Mouse (Mus musculus) heart, postnatal 0 days (tissue): ENCODE results near the gene Fgb. TPM values are rescaled to one million over a fixed set of nuclear protein-coding genes. Genes with fewer than 3 reads are reported as not detected.

Experiments
- ATAC-seq: fragments of 200-750 bp; cut with Nextera tagmentation; 2 replicates; pipeline ENCODE4 v1.8.0; 2017; ENCODE audit warnings: low read depth, moderate number of reproducible peaks, moderate library complexity; ENCODE audit not compliant: insufficient read depth
- DNase-seq: peaks from one replicate; pipeline ENCODE4 v3.0.0-alpha.2; 2016; ENCODE audit warnings: low spot score
- H3K27ac ChIP-seq: fragments of 300-500 bp; sonication (generic); 2 replicates; pipeline ENCODE4 v1.5.1; 2014; ENCODE audit warnings: low read depth, mild to moderate bottlenecking
- H3K27me3 ChIP-seq: fragments of 300-500 bp; sonication (generic); 2 replicates; pipeline ENCODE4 v1.6.1; 2014; ENCODE audit warnings: low read length, mixed read lengths; ENCODE audit not compliant: control insufficient read depth, insufficient read depth
- H3K36me3 ChIP-seq: fragments of 300-500 bp; sonication (generic); replicated peaks from 2 replicates; pipeline ENCODE4 v1.6.1; 2014; ENCODE audit warnings: low read length, mixed read lengths; ENCODE audit not compliant: control insufficient read depth, insufficient read depth
- H3K4me1 ChIP-seq: fragments of 300-500 bp; sonication (generic); 2 replicates; pipeline ENCODE4 v1.6.1; 2014; ENCODE audit warnings: antibody characterized with exemption; ENCODE audit not compliant: control insufficient read depth, insufficient read depth
- H3K4me2 ChIP-seq: fragments of 300-500 bp; sonication (generic); 2 replicates; pipeline ENCODE4 v1.6.1; 2014; ENCODE audit warnings: low read depth, mild to moderate bottlenecking, low read length, moderate library complexity
- H3K4me3 ChIP-seq: fragments of 300-500 bp; sonication (generic); 2 replicates; pipeline ENCODE4 v1.5.1; 2014; ENCODE audit warnings: low read depth, low read length
- H3K9ac ChIP-seq: fragments of 300-500 bp; sonication (generic); replicated peaks from 2 replicates; pipeline ENCODE4 v1.6.1; 2014; ENCODE audit warnings: low read depth, low read length, mixed read lengths
- H3K9me3 ChIP-seq: fragments of 300-500 bp; sonication (generic); replicated peaks from 2 replicates; pipeline ENCODE4 v1.6.1; 2016; ENCODE audit warnings: low read length; ENCODE audit not compliant: control insufficient read depth
- CTCF ChIP-seq: IDR thresholded peaks from 2 replicates; pipeline ENCODE4 v1.5.1; 2016; ENCODE audit warnings: antibody characterized with exemption, control low read depth, low read depth
- EP300 ChIP-seq: IDR thresholded peaks from 2 replicates; pipeline ENCODE4 v1.6.1; 2016; ENCODE audit warnings: antibody characterized with exemption, low read depth
- WGBS: fragments of 180-500 bp; shearing (Covaris S2); extraction: QIAGEN DNeasy Blood & Tissue Kit; methylation state at CpG from one replicate; pipeline ENCODE4 v1.1.7; 2014; 5-methylcytosine and 5-hydroxymethylcytosine counted together
- polyA plus RNA-seq: library from polyadenylated mRNA; unstranded; fragments of >200 nt; fragmentation: Nextera tagmentation; extraction: Ambion mirVana; gene quantifications from 2 replicates; pipeline ENCODE4 v1.2.1, GENCODE M21; 2015
- total RNA-seq: library from RNA; depleted of rRNA; stranded (reverse); fragments of >200 nt; gene quantifications from 2 replicates; pipeline ENCODE4 v1.2.3, GENCODE M21; 2014; ENCODE audit warnings: low replicate concordance

Fgb gene
- total and polyA plus RNA-seq, 2 experiments from 2014 or later = 0.16 TPM; not detected in 1

DNA sequence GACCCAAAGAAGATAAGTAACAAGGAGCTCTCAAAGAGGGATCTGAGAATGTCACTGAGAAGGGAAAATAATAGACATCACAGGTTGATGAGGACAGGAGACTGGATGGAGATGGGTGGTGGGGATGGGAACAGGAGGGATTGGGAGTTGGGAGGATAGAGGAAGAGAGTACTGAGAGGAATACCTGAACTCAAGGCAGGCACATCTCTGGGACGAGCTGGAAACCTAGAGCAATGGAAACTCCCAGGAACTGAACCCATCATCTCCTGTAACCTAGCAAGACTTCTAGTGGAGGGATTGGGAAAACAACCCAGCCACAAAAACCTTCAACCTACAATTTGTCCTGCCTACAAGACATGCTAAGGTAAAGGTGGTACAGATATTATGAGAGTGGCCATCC is 33.4 kb downstream of the Fgb start:
- no peak overlapping the region for H3K4me2 ChIP-seq

DNA sequence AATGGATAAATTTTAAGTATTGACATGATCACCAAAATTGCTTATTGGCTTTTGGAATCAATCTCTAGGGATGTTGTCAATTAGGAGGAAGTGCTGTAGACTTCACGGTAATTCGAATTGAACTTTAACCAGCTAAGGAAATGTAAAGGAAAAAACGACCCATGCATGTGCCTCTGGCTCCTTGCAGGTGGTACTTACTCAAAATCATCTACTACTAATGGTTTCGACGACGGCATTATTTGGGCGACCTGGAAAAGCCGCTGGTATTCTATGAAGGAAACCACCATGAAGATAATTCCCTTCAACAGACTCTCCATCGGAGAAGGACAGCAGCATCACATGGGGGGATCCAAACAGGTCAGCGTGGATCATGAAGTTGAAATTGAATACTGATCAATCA is 35.7 kb downstream of the Fgb start:
- Histone ChIP-seq H3K27ac (no peak overlapping the region), H3K4me3 (no peak overlapping the region), H3K9ac (no peak overlapping the region), H3K9me3 (no peaks in the 10 kb centered on the region), H3K36me3 (no peaks in the 10 kb centered on the region), H3K4me2 (no peak overlapping the region), H3K4me1 (no peaks in the 10 kb centered on the region), H3K27me3 (no peaks in the 10 kb centered on the region)
- TF ChIP-seq EP300 (no peak), CTCF (no peak)
- no peak for DNase-seq
- ATAC-seq = no peak
- WGBS = 82% methylated on average over 10 of the region's 10 CpGs

More for the DNA sequence above, 33.4 kb downstream of the Fgb start:
- Histone ChIP-seq H3K9me3 (no peaks in the 10 kb centered on the region), H3K4me1 (no peaks in the 10 kb centered on the region), H3K4me3 (no peak overlapping the region), H3K27ac (no peak overlapping the region), H3K9ac (no peak overlapping the region), H3K36me3 (no peaks in the 10 kb centered on the region), H3K27me3 (no peaks in the 10 kb centered on the region)
- 71% methylated on average over 1 of the region's 1 CpGs for WGBS
- TF ChIP-seq CTCF (no peak), EP300 (no peak)
- no peak for ATAC-seq
- no peak for DNase-seq

GRCm38 (mm10) chr3:83012636-83013035 is 37.0 kb downstream of the Fgb start:
- H3K36me3 ChIP-seq = no peaks in the 10 kb centered on the region
- H3K4me3 ChIP-seq = no peak overlapping the region
- TF ChIP-seq EP300 (no peak), CTCF (no peak)
- no peaks in the 10 kb centered on the region for H3K9me3 ChIP-seq
- DNase-seq (no peak), ATAC-seq (no peak)
- H3K4me1 ChIP-seq = no peaks in the 10 kb centered on the region
- WGBS = 86% methylated on average over 19 of the region's 19 CpGs
- no peaks in the 10 kb centered on the region for H3K27me3 ChIP-seq
- no peak overlapping the region for H3K27ac ChIP-seq
- no peak overlapping the region for H3K4me2 ChIP-seq
- H3K9ac ChIP-seq = no peak overlapping the region

GRCm38 (mm10) chr3:83011565-83011964 is 38.1 kb downstream of the Fgb start:
- Histone ChIP-seq H3K27ac (no peak overlapping the region), H3K4me2 (no peak overlapping the region), H3K27me3 (no peaks in the 10 kb centered on the region), H3K9me3 (no peaks in the 10 kb centered on the region), H3K36me3 (no peaks in the 10 kb centered on the region), H3K9ac (no peak overlapping the region), H3K4me1 (no peaks in the 10 kb centered on the region), H3K4me3 (no peak overlapping the region)
- 77% methylated on average over 4 of the region's 4 CpGs for WGBS
- TF ChIP-seq EP300 (no peak), CTCF (no peak)
- no peak for DNase-seq
- ATAC-seq = no peak

DNA sequence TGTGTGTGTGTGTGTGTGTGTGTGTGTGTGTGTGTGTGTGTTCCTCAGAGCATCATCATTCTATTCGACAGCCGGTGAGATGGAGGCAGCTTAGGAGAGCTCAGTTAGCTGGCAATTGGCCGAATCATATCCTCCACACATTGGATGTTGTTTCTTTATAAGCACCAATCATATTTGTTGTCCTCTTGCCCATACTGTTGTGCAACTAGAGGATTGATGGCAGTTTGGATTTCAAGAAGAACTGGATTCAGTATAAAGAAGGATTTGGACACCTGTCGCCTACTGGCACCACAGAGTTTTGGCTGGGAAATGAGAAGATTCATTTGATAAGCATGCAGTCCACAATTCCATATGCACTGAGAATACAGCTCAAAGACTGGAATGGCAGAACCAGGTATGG is 38.5 kb downstream of the Fgb start:
- 72% methylated on average over 4 of the region's 4 CpGs for WGBS
- no peak overlapping the region for H3K9ac ChIP-seq
- no peaks in the 10 kb centered on the region for H3K9me3 ChIP-seq
- no peaks in the 10 kb centered on the region for H3K27me3 ChIP-seq
- ATAC-seq = no peak
- no peaks in the 10 kb centered on the region for H3K4me1 ChIP-seq
- H3K4me2 ChIP-seq = no peak overlapping the region
- H3K36me3 ChIP-seq = no peaks in the 10 kb centered on the region
- no peak overlapping the region for H3K4me3 ChIP-seq
- TF ChIP-seq EP300 = no peak
- TF ChIP-seq CTCF = no peak
- no peak overlapping the region for H3K27ac ChIP-seq
- no peak for DNase-seq

- H3K36me3 ChIP-seq = no peaks in the 10 kb centered on the region
These were observed 39.4 kb downstream of the Fgb start for GRCm38 (mm10) chr3:83010291-83010690.

More at GRCm38 (mm10) chr3:83010291-83010690, 39.4 kb downstream of the Fgb start:
- Histone ChIP-seq H3K4me2 (no peak overlapping the region), H3K9me3 (no peaks in the 10 kb centered on the region), H3K4me1 (no peaks in the 10 kb centered on the region), H3K9ac (no peak overlapping the region), H3K4me3 (no peak overlapping the region), H3K27me3 (no peaks in the 10 kb centered on the region), H3K27ac (no peak overlapping the region)
- DNase-seq = no peak
- TF ChIP-seq CTCF (no peak), EP300 (no peak)
- 68% methylated on average over 11 of the region's 11 CpGs for WGBS
- ATAC-seq = no peak
